Comparison of ENCODE assay signal across 7 mouse cellular contexts in the genomic region with DNA sequence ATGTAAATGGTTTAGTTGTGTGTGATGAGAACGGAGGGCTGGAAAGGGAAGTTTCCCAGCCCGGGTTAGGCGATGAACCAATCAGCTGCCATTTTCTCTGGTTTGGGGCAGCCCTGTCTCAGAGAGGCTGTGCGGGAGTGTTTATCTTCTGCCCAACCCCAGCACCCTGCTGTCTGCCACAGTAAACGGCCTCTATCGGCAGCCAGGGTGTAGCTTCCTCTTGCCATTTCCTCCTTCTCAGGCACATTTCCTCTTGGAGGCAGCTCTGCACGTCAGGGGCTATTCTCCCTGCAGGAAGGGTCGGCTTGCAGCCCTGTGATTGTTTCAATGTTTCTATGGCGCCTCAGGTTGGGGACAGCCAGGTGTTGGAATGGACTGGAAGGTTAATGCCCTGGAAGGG. TPM values are rescaled to one million over a fixed set of nuclear protein-coding genes. Genes with fewer than 3 reads are reported as not detected.
A peak's percentile ranks its signal among the peaks of the same experiment; 100 is the strongest.
DNase-seq lines count a peak whose midpoint lies in the region; ATAC-seq and TF ChIP-seq lines count a peak whose summit lies in the region.

No protein-coding gene starts in this region.

- peak overlapping the region; percentile 36 for H3K27ac ChIP-seq in ES-Bruce4 (ENCODE audit: insufficient read depth, low read length)
- no peak overlapping the region for H3K27ac ChIP-seq in liver, embryonic 16.5 days (ENCODE audit: low read length)
- 0 out of 2 replicates have a peak overlapping the region, but pooled peaks have one; percentile 8 for H3K27ac ChIP-seq in stomach, postnatal 0 days (replicated peaks)

- H3K9me3 ChIP-seq in ES-Bruce4 (replicated peaks; ENCODE audit: control insufficient read depth, insufficient read depth, low read length, poor library complexity, severe bottlenecking), result no peaks in the 10 kb centered on the region
- H3K9me3 ChIP-seq in liver, embryonic 16.5 days (replicated peaks; ENCODE audit: control insufficient read depth, low read length), result no peaks in the 10 kb centered on the region
- H3K9me3 ChIP-seq in stomach, postnatal 0 days (ENCODE audit: control insufficient read depth, low read length), result no peaks in the 10 kb centered on the region

- H3K4me2 ChIP-seq in liver, embryonic 16.5 days (ENCODE audit: low read depth, low read length), result no peak overlapping the region
- H3K4me2 ChIP-seq in stomach, postnatal 0 days (replicated peaks; ENCODE audit: low read depth), result no peak overlapping the region

- H3K4me3 ChIP-seq in ES-Bruce4 (ENCODE audit: low read depth, low read length), result no peak overlapping the region
- H3K4me3 ChIP-seq in liver, embryonic 16.5 days (ENCODE audit: low read depth, low read length), result no peak overlapping the region
- no peak overlapping the region for H3K4me3 ChIP-seq in stomach, postnatal 0 days (ENCODE audit: low read depth, low read length)

- no peaks in the 10 kb centered on the region for H3K4me1 ChIP-seq in ES-Bruce4 (ENCODE audit: control insufficient read depth, insufficient read depth, low read length)
- peaks cover 7% of the 10 kb centered on the region for H3K4me1 ChIP-seq in liver, embryonic 16.5 days (ENCODE audit: control insufficient read depth, low read depth, low read length)
- H3K4me1 ChIP-seq in stomach, postnatal 0 days (replicated peaks; ENCODE audit: control insufficient read depth, insufficient read depth), result no peaks in the 10 kb centered on the region

- TF ChIP-seq EP300 in ES-Bruce4 (IDR thresholded peaks at IDR 0.05; ENCODE audit: insufficient read depth, low read depth, low read length), result no peak
- TF ChIP-seq EP300 in stomach, postnatal 0 days (optimal IDR thresholded peaks at IDR 0.05), result no peak

- 11% methylated on average over 9 of the region's 9 CpGs for WGBS in liver, embryonic 16.5 days (ENCODE audit: insufficient replicate concordance)
- WGBS in stomach, postnatal 0 days, result 45% methylated on average over 9 of the region's 9 CpGs

- H3K9ac ChIP-seq in ES-Bruce4 (ENCODE audit: low read depth, poor library complexity, severe bottlenecking), result no peak overlapping the region
- H3K9ac ChIP-seq in liver, embryonic 16.5 days (ENCODE audit: low read depth, low read length), result no peak overlapping the region
- H3K9ac ChIP-seq in stomach, postnatal 0 days (ENCODE audit: low read length), result no peak overlapping the region

- intact Hi-C loops in heart, postnatal 14 days (cut with DNase I), result no loop called here

- ATAC-seq in liver, embryonic 16.5 days (ENCODE audit: low read depth), result peak; percentile 73
- peak; percentile 68; the same call in 1 of the 2 replicates for ATAC-seq in stomach, postnatal 0 days (ENCODE audit: low FRiP score, low TSS enrichment)

- no peaks in the 10 kb centered on the region for H3K27me3 ChIP-seq in ES-Bruce4 (ENCODE audit: control insufficient read depth, insufficient read depth, low read length, poor library complexity, severe bottlenecking)
- H3K27me3 ChIP-seq in liver, embryonic 16.5 days (ENCODE audit: control insufficient read depth, insufficient read depth, low read depth, low read length), result no peaks in the 10 kb centered on the region
- no peaks in the 10 kb centered on the region for H3K27me3 ChIP-seq in stomach, postnatal 0 days (ENCODE audit: control insufficient read depth, insufficient read depth, low read length)

- DNase-seq in adrenal gland, postnatal 36 days, result peak; percentile 42 to 52
- peak; percentile 49 to 56 for DNase-seq in heart, postnatal 14 days
- DNase-seq in stomach, postnatal 0 days (ENCODE audit: low spot score), result peak; percentile 27
- no peak for DNase-seq in layer of hippocampus, adult 18-20 months (ENCODE audit: low spot score in 2 of 2)
- DNase-seq in ovary, postnatal 36 days (ENCODE audit: low spot score), result no peak

- H3K36me3 ChIP-seq in ES-Bruce4 (ENCODE audit: control insufficient read depth, insufficient read depth, low read length, poor library complexity, severe bottlenecking), result no peaks in the 10 kb centered on the region
- no peaks in the 10 kb centered on the region for H3K36me3 ChIP-seq in liver, embryonic 16.5 days (ENCODE audit: control insufficient read depth, insufficient read depth)
- H3K36me3 ChIP-seq in stomach, postnatal 0 days (ENCODE audit: control insufficient read depth, insufficient read depth, low read length), result no peaks in the 10 kb centered on the region

- TF ChIP-seq CTCF in ES-Bruce4 (IDR thresholded peaks at IDR 0.05; ENCODE audit: low read depth, low read length), result no peak
- peak; percentile 39 for TF ChIP-seq CTCF in stomach, postnatal 0 days (IDR thresholded peaks at IDR 0.05; ENCODE audit: low read depth)

- TF ChIP-seq POLR2A in ES-Bruce4 (IDR thresholded peaks at IDR 0.05; ENCODE audit: insufficient read depth, low read length), result no peak

RNA-seq across cellular contexts. Expression of gene She, which starts 12.0 kb away (rescaled TPM):
- 4.2 and 4.4 TPM in 2 replicates for polyA plus RNA-seq in ES-Bruce4 (2011; ENCODE audit: insufficient read depth, insufficient read length, low read depth, missing spikeins)
- total RNA-seq in adrenal gland, postnatal 36 days (2021), result 1 to 10 TPM; 7.8 to 8.5 TPM
- 10 to 100 TPM; 18.1 TPM for total RNA-seq in heart, postnatal 14 days (2021)
- polyA plus RNA-seq in liver, embryonic 16.5 days (2015; fragmentation: Nextera tagmentation; extraction: Ambion mirVana), result 0.90 and 1.1 TPM in 2 replicates
- polyA plus RNA-seq in stomach, postnatal 0 days (2015; fragmentation: Nextera tagmentation; extraction: Ambion mirVana), result 1.4 and 1.5 TPM in 2 replicates
- 1 to 10 TPM; 2.6 to 2.9 TPM for total RNA-seq in layer of hippocampus, adult 18-20 months (2021)

Comparison
In these comparisons a context has a peak if more than half of its experiments do, and no peak if none do; other contexts are left out.
1. DNase-seq: peak in adrenal gland, postnatal 36 days (2 of 2), heart, postnatal 14 days (2 of 2) and stomach, postnatal 0 days (single experiment); none in layer of hippocampus, adult 18-20 months (0 of 2) and ovary, postnatal 36 days (single experiment).